Mouse (Mus musculus) adrenal gland, adult 2 months (tissue): ENCODE results near the gene Gm13723. TPM values are rescaled to one million over a fixed set of nuclear protein-coding genes. Genes with fewer than 3 reads are reported as not detected.

Experiments used
- DNase-seq: peaks from one replicate; pipeline ENCODE4 v3.0.0; 2021
- long read RNA-seq: library from polyadenylated mRNA; stranded (forward); transcript quantifications from one replicate; pipeline ENCODE4 v2.0.0, GENCODE M21; 2021
- polyA plus RNA-seq: library from polyadenylated mRNA; depleted of rRNA; stranded (reverse); fragments of >200 nt; gene quantifications from 2 replicates; pipeline ENCODE4 v1.2.3, GENCODE M21; 2012; rRNA removed
- total RNA-seq, 2 experiments: library from RNA; stranded (reverse); gene quantifications; 2 replicates each; pipeline ENCODE4 v1.2.3; 2021

The Gm13723 gene
- total RNA-seq (not detected), polyA plus RNA-seq (not detected in 2 replicates)
- long read RNA-seq = 0 reads

GRCm38 (mm10) chr2:86874702-86875101 is at the start of gene Gm13723:
Gm13723 (minus strand) TSS chr2:86874802.
- no peak for DNase-seq

- no peak for DNase-seq
Observed at GRCm38 (mm10) chr2:86905647-86906046, 31.0 kb upstream of the Gm13723 start.

- DNase-seq = no peak
Observed at GRCm38 (mm10) chr2:86892116-86892515, 17.5 kb upstream of the Gm13723 start, which contains the start of gene Olfr1097. Olfr1097 (minus strand) TSS chr2:86892216.

- DNase-seq = no peak
Observed at GRCm38 (mm10) chr2:86851596-86851995, 23.0 kb downstream of the Gm13723 start, which contains the start of gene Olfr1095. Olfr1095 (minus strand) TSS chr2:86851696.

- no peak for DNase-seq
Observed at GRCm38 (mm10) chr2:86824363-86824762, 50.2 kb downstream of the Gm13723 start, which contains the start of gene Olfr1094. Olfr1094 (plus strand) TSS chr2:86824663.

Other genes with a start within 250 kb of the Gm13723 start
- gene Olfr1084, start 235.1 kb downstream of the Gm13723 start, total RNA-seq = not detected
- gene Olfr1084, start 235.1 kb downstream of the Gm13723 start, polyA plus RNA-seq = not detected in 2 replicates
- gene Olfr1085, start 212.8 kb downstream of the Gm13723 start, total RNA-seq = not detected
- gene Olfr1085, start 212.8 kb downstream of the Gm13723 start, polyA plus RNA-seq = not detected in 2 replicates
- not detected for gene Olfr1086, start 194.7 kb downstream of the Gm13723 start, total RNA-seq
- gene Olfr1086, start 194.7 kb downstream of the Gm13723 start, polyA plus RNA-seq = not detected in 2 replicates
- not detected for gene Olfr1087, start 176.4 kb downstream of the Gm13723 start, total RNA-seq
- not detected in 2 replicates for gene Olfr1087, start 176.4 kb downstream of the Gm13723 start, polyA plus RNA-seq
- gene Olfr1089, start 141.1 kb downstream of the Gm13723 start, total RNA-seq = not detected
- not detected in 2 replicates for gene Olfr1089, start 141.1 kb downstream of the Gm13723 start, polyA plus RNA-seq
- not detected for gene Olfr1090, start 115.8 kb downstream of the Gm13723 start, total RNA-seq
- not detected in 2 replicates for gene Olfr1090, start 115.8 kb downstream of the Gm13723 start, polyA plus RNA-seq
- not detected for gene Olfr1093, start 92.3 kb downstream of the Gm13723 start, total RNA-seq
- gene Olfr1093, start 92.3 kb downstream of the Gm13723 start, polyA plus RNA-seq = not detected in 2 replicates
- gene Olfr141, start 64.8 kb downstream of the Gm13723 start, total RNA-seq = not detected
- not detected in 2 replicates for gene Olfr141, start 64.8 kb downstream of the Gm13723 start, polyA plus RNA-seq
- gene Olfr1094, start 50.1 kb downstream of the Gm13723 start, total RNA-seq = not detected
- gene Olfr1094, start 50.1 kb downstream of the Gm13723 start, polyA plus RNA-seq = not detected in 2 replicates
- gene Olfr1095, start 23.1 kb downstream of the Gm13723 start, total RNA-seq = not detected
- gene Olfr1095, start 23.1 kb downstream of the Gm13723 start, polyA plus RNA-seq = not detected in 2 replicates
- not detected for gene Olfr1097, start 17.4 kb upstream of the Gm13723 start, total RNA-seq
- gene Olfr1097, start 17.4 kb upstream of the Gm13723 start, polyA plus RNA-seq = not detected in 2 replicates
- gene Olfr1098, start 49.7 kb upstream of the Gm13723 start, total RNA-seq = not detected
- gene Olfr1098, start 49.7 kb upstream of the Gm13723 start, polyA plus RNA-seq = not detected in 2 replicates
- not detected for gene Olfr1099, start 85.9 kb upstream of the Gm13723 start, total RNA-seq
- not detected in 2 replicates for gene Olfr1099, start 85.9 kb upstream of the Gm13723 start, polyA plus RNA-seq
- gene Olfr1100, start 105.2 kb upstream of the Gm13723 start, total RNA-seq = not detected
- not detected in 2 replicates for gene Olfr1100, start 105.2 kb upstream of the Gm13723 start, polyA plus RNA-seq
- gene Olfr1101, start 116.4 kb upstream of the Gm13723 start, total RNA-seq = not detected
- gene Olfr1101, start 116.4 kb upstream of the Gm13723 start, polyA plus RNA-seq = not detected in 2 replicates
- not detected for gene Olfr1102, start 123.6 kb upstream of the Gm13723 start, total RNA-seq
- not detected in 2 replicates for gene Olfr1102, start 123.6 kb upstream of the Gm13723 start, polyA plus RNA-seq
- not detected for gene Olfr1104, start 152.3 kb upstream of the Gm13723 start, total RNA-seq
- not detected in 2 replicates for gene Olfr1104, start 152.3 kb upstream of the Gm13723 start, polyA plus RNA-seq
- gene Olfr1105, start 161.7 kb upstream of the Gm13723 start, total RNA-seq = not detected
- gene Olfr1105, start 161.7 kb upstream of the Gm13723 start, polyA plus RNA-seq = not detected in 2 replicates
- gene Olfr1106, start 177.5 kb upstream of the Gm13723 start, total RNA-seq = not detected
- gene Olfr1106, start 177.5 kb upstream of the Gm13723 start, polyA plus RNA-seq = not detected in 2 replicates
- gene Olfr1107, start 201.0 kb upstream of the Gm13723 start, total RNA-seq = not detected
- not detected in 2 replicates for gene Olfr1107, start 201.0 kb upstream of the Gm13723 start, polyA plus RNA-seq
- not detected for gene Olfr1109, start 221.2 kb upstream of the Gm13723 start, total RNA-seq
- gene Olfr1109, start 221.2 kb upstream of the Gm13723 start, polyA plus RNA-seq = not detected in 2 replicates
- not detected for gene Olfr259, start 239.8 kb upstream of the Gm13723 start, total RNA-seq
- not detected in 2 replicates for gene Olfr259, start 239.8 kb upstream of the Gm13723 start, polyA plus RNA-seq